Mouse (Mus musculus) embryonic facial prominence, embryonic 11.5 days (tissue): ENCODE results near the gene Gm20388. TPM values are rescaled to one million over a fixed set of nuclear protein-coding genes. Genes with fewer than 3 reads are reported as not detected.
A peak's percentile ranks its signal among the peaks of the same experiment; 100 is the strongest.

Source experiments
- ATAC-seq: fragments of 200-750 bp; cut with Nextera tagmentation; replicated peaks from 2 replicates; pipeline ENCODE4 v1.8.0; 2017; ENCODE audit warnings: low read depth; ENCODE audit not compliant: insufficient number of reproducible peaks, low FRiP score, low TSS enrichment
- DNase-seq: peaks from one replicate; pipeline ENCODE4 v3.0.0-alpha.2; 2015; ENCODE audit warnings: low spot score
- H3K27ac ChIP-seq: fragments of 300-500 bp; sonication (generic); replicated peaks from 2 replicates; pipeline ENCODE4 v1.5.1; 2014; ENCODE audit warnings: mild to moderate bottlenecking, low read depth, low read length, control low read depth
- H3K27me3 ChIP-seq: fragments of 300-500 bp; sonication (generic); 2 replicates; pipeline ENCODE4 v1.6.1; 2014; ENCODE audit warnings: mild to moderate bottlenecking, low read length, moderate library complexity, mixed read lengths; ENCODE audit not compliant: control insufficient read depth, insufficient read depth
- H3K36me3 ChIP-seq: fragments of 300-500 bp; sonication (generic); replicated peaks from 2 replicates; pipeline ENCODE4 v1.6.1; 2014; ENCODE audit warnings: low read depth, mild to moderate bottlenecking, low read length, moderate library complexity, mixed read lengths; ENCODE audit not compliant: control insufficient read depth, insufficient read depth
- H3K4me1 ChIP-seq: fragments of 300-500 bp; sonication (generic); 2 replicates; pipeline ENCODE4 v1.6.1; 2014; ENCODE audit warnings: low read length, mixed read lengths; ENCODE audit not compliant: control insufficient read depth, insufficient read depth
- H3K4me2 ChIP-seq: fragments of 300-500 bp; sonication (generic); 2 replicates; pipeline ENCODE4 v1.6.1; 2014; ENCODE audit warnings: low read depth, mild to moderate bottlenecking, control low read depth, low read length, moderate library complexity
- H3K4me3 ChIP-seq: fragments of 300-500 bp; sonication (generic); 2 replicates; pipeline ENCODE4 v1.5.1; 2014; ENCODE audit warnings: low read depth, low read length, control low read depth
- H3K9ac ChIP-seq: fragments of 300-500 bp; sonication (generic); replicated peaks from 2 replicates; pipeline ENCODE4 v1.6.1; 2014; ENCODE audit warnings: mild to moderate bottlenecking, control low read depth, low read length
- H3K9me3 ChIP-seq: fragments of 300-500 bp; sonication (generic); replicated peaks from 2 replicates; pipeline ENCODE4 v1.6.1; 2016; ENCODE audit warnings: mild to moderate bottlenecking, low read length, inconsistent platforms, mixed read lengths; ENCODE audit not compliant: control insufficient read depth
- WGBS: fragments of 180-500 bp; shearing (Covaris S2); extraction: QIAGEN DNeasy Blood & Tissue Kit; methylation state at CpG from one replicate; pipeline ENCODE4 v1.1.7; 2014; 5-methylcytosine and 5-hydroxymethylcytosine counted together
- polyA plus RNA-seq: library from polyadenylated mRNA; unstranded; fragments of >200 nt; fragmentation: Nextera tagmentation; extraction: Ambion mirVana; gene quantifications from 2 replicates; pipeline ENCODE4 v1.2.1, GENCODE M21; 2014

Gm20388 gene
- polyA plus RNA-seq, 1 experiment from 2014 or later: 3.1 TPM

DNA sequence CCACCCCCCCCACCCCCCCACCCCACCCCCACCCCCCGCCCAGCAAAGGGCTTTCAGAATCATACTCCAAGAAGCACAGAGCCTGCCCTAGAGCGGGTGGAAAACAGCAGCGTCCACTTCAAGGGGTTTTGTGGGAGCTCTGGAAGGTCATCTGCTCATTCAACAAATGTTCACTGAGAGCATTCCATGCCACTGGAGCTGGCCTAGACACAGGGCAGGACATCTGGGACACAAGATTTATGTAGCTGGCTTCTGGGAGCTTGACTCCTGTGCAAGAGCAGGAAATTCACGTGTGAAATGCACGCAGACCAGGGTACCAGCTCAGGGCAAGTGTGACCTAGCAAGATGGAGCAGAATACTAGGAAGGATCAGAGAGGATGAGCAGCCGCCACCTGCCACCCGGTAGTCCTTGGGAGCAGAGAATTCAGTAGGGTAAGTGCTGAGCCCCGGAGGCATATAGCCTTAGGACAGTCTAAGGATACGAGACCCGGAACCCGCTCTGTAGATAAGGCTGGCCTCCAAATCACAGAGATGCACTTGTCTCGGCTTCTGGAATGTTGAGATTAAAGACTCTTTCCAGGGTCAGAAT is 6.2 kb upstream of the Gm20388 start:
- Histone ChIP-seq H3K36me3 (no peaks in the 10 kb centered on the region), H3K9me3 (no peaks in the 10 kb centered on the region), H3K27me3 (no peaks in the 10 kb centered on the region), H3K9ac (no peak overlapping the region), H3K4me3 (no peak overlapping the region), H3K4me2 (no peak overlapping the region), H3K27ac (no peak overlapping the region), H3K4me1 (no peaks in the 10 kb centered on the region)
- DNase-seq (no peak), ATAC-seq (no peak)
- WGBS: 53% methylated on average over 12 of the region's 12 CpGs

DNA sequence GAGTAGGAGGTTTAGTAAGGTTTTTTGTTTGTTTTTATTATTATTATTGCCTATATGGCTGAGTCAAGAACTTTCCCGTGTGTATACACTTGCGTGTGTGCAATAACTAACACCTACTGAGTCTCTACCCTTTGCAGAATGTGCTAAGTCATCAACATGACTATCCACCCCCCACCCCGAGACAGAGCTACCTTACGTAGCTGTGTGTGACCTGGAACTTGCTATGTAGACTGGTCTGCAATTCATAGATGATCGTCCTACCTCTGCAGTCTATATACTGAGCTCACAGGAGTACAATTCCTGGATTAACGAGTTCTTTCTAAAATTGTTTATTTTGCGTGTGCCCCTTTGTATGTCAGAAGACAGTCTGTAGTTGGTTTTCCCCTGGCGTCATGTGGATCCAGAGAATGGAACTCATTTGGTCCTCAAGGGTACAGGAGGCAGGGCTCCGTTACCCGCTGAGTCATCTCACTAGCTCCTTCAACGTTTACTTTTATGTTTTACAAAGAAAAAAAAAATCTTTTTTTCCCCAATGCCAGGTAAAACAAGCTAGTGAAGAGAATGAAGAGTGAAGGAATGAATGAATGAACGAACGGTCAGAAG is 596 bp upstream of the Gm20388 start, which contains the start of gene Usp10:
TSS of gene Usp10 (plus strand) at position 417 of the 603 bp plus-strand sequence.
- H3K36me3 ChIP-seq: no peaks in the 10 kb centered on the region
- peak within 1 kb of the TSS; percentile 93 for H3K4me2 ChIP-seq
- peak within 1 kb of the TSS; percentile 85 for H3K27ac ChIP-seq
- 30% methylated on average over 13 of the region's 13 CpGs for WGBS
- H3K27me3 ChIP-seq: no peaks in the 10 kb centered on the region
- H3K9ac ChIP-seq: peak within 1 kb of the TSS; percentile 94
- DNase-seq (no peak), ATAC-seq (peak; percentile 30; the same call in 1 of the 2 replicates)
- H3K4me1 ChIP-seq: peaks cover 4% of the 10 kb centered on the region; the same call in 1 of the 2 replicates
- H3K4me3 ChIP-seq: peak within 1 kb of the TSS; percentile 84
- no peaks in the 10 kb centered on the region for H3K9me3 ChIP-seq

DNA sequence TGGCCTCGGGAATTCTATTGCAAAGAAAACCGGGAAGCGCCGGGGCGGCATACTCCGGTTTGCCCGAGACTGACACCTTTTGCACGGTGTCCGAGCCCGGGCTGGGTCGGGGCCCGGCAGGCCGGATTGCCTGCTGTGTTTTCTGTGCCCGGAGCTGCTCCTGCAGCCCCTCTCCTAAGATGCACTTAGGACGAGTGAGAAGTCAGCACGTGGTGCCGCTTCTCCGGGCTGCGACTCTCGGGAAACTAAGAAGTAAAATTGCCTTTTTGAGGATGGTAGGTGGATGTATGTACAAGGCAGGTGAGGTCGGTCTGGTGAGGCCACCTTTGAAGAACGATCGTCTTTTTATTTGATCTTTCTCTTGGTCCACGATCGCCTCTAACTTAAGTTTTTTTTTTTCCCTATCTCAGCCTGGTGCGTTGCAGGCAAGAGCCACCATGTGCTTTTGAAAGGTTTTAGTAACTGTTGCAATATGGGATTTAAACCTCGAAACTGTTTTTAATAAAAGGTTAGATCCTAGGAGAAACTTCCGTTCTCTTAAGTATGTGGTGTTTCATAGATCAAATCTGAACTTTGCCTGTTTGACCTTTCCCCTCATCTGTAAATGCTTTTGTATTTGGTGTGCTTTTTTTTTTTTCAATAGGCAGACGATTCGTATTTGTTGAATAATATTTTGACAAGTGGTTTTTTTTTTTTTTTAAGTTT is 769 bp downstream of the Gm20388 start:
- Histone ChIP-seq H3K4me1 (peaks cover 4% of the 10 kb centered on the region; the same call in 1 of the 2 replicates), H3K27ac (peak overlapping the region; percentile 85), H3K4me3 (peak overlapping the region; percentile 84), H3K4me2 (peak overlapping the region; percentile 93), H3K9ac (peak overlapping the region; percentile 94), H3K27me3 (no peaks in the 10 kb centered on the region), H3K9me3 (no peaks in the 10 kb centered on the region), H3K36me3 (no peaks in the 10 kb centered on the region)
- ATAC-seq (peak; percentile 39; the same call in 1 of the 2 replicates), DNase-seq (peak; percentile 29)
- WGBS: under 1% methylated on average over 30 of the region's 30 CpGs

DNA sequence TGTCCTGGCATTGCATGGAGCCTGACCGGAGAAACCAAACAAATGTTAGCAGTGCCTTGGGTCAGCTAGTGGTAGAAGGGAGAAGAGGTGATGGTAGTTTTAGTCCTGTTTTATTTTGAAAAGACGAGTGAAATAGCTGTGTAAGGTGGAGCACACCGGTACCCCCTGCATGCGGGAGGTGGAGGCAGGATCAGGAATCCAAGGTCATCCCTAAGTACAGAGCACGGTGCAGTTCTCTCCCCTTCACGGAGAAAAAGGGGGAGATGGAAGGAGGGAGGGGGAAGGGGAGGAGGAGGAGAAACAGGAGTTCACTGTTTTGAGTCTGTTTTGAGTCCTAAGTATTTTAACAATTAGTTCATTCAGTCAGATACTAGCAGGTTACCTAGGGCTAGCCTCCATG is 2.0 kb downstream of the Gm20388 start:
- H3K4me3 ChIP-seq: peak overlapping the region; percentile 84; the same call in 1 of the 2 replicates
- no peaks in the 10 kb centered on the region for H3K36me3 ChIP-seq
- peaks cover 4% of the 10 kb centered on the region; the same call in 1 of the 2 replicates for H3K4me1 ChIP-seq
- DNase-seq: no peak
- no peaks in the 10 kb centered on the region for H3K27me3 ChIP-seq
- 48% methylated on average over 6 of the region's 6 CpGs for WGBS
- H3K9ac ChIP-seq: no peak overlapping the region
- no peak for ATAC-seq
- H3K4me2 ChIP-seq: peak overlapping the region; percentile 93
- no peak overlapping the region for H3K27ac ChIP-seq
- no peaks in the 10 kb centered on the region for H3K9me3 ChIP-seq

DNA sequence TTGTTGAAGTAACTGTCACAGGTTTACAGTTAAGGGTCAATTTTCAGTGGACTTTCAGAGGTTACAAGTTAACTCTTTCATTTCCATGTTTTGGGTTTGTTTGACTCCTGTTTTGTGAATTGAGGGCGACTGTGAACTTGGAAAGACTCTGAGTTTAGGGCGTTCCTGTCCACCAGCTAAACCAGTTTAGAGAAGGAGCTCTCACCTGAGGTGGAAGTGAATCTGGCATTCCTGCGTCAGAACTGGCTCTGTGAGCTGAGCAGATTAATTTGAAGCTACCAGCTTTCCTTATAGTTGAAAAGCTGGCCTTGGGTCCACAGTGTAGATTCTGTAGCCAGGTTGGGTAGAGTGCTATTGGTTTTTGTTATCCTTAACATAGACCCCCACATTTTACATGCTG is 2.5 kb downstream of the Gm20388 start:
- ATAC-seq (no peak), DNase-seq (no peak)
- Histone ChIP-seq H3K36me3 (no peaks in the 10 kb centered on the region), H3K27me3 (no peaks in the 10 kb centered on the region), H3K4me3 (no peak overlapping the region), H3K9ac (no peak overlapping the region), H3K4me2 (no peak overlapping the region), H3K9me3 (no peaks in the 10 kb centered on the region), H3K27ac (no peak overlapping the region), H3K4me1 (peaks cover 4% of the 10 kb centered on the region; the same call in 1 of the 2 replicates)
- 75% methylated on average over 3 of the region's 3 CpGs for WGBS

DNA sequence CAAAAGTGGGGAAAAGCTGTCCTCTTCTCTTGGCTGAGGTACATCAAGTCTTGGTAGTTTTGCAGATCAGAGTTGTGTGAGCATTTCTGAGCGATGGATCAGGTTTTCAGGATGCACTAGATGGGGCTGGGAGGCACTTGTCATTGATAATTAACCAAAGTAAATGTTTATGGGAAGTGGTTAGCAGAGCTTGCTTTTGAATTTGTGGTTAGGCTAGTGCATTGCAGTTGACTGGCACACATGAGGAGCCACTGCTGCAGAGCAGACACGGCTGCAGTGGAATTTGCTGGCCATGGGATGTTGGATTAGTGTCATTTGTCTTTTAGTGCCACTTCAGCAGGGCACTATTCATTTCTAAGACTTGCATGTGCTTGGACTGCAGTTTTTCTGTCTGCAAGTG is 3.5 kb downstream of the Gm20388 start:
- Histone ChIP-seq H3K27ac (no peak overlapping the region), H3K27me3 (no peaks in the 10 kb centered on the region), H3K4me2 (no peak overlapping the region), H3K4me1 (peaks cover 4% of the 10 kb centered on the region; the same call in 1 of the 2 replicates), H3K9ac (no peak overlapping the region), H3K36me3 (no peaks in the 10 kb centered on the region), H3K9me3 (no peaks in the 10 kb centered on the region), H3K4me3 (no peak overlapping the region)
- WGBS: 53% methylated on average over 2 of the region's 2 CpGs
- DNase-seq: no peak
- no peak for ATAC-seq

DNA sequence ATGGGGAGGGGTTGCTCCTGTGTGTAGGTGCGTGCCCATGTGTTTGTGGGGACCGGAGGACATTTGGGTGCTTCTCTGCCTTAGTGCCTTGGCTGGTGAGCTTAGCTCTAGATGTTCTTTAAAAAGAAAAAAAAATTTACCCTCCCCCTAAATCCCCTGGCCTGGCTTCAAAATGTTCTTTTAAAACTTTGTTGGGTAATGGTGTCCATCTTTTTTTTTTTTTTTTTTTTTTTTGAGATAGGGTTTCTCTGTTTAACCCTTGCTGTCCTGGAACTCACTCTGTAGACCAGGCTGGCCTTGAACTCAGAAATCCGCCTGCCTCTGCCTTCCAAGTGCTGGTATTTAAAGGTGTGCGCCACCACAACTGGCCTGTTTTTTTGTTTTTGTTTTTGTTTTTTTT is 4.7 kb downstream of the Gm20388 start:
- Histone ChIP-seq H3K36me3 (no peaks in the 10 kb centered on the region), H3K9ac (no peak overlapping the region), H3K4me2 (no peak overlapping the region), H3K27ac (no peak overlapping the region), H3K9me3 (no peaks in the 10 kb centered on the region), H3K4me1 (peaks cover 4% of the 10 kb centered on the region; the same call in 1 of the 2 replicates), H3K27me3 (no peaks in the 10 kb centered on the region), H3K4me3 (no peak overlapping the region)
- 86% methylated on average over 4 of the region's 4 CpGs for WGBS
- DNase-seq (no peak), ATAC-seq (no peak)
